Mouse (Mus musculus) right cerebral cortex, adult 18-20 months (tissue): ENCODE measurements at regions not wholly inside any gene's neighbourhood (a gene's known extent, or its start where the extent isn't known, plus 50 kb on each side); places are given as distances from the start of the nearest gene placed in this dataset.

ENCODE experiments used
- DNase-seq: peaks from one replicate; pipeline ENCODE4 v3.0.0; 2022; ENCODE audit warnings: mixed read lengths

- DNase-seq, result no peak
These were observed 79.0 kb downstream of the Arl4c start for GRCm38 (mm10) chr1:88623040-88623439.

GRCm38 (mm10) chr1:88622356-88622755 is 79.7 kb downstream of the Arl4c start:
- no peak for DNase-seq

GRCm38 (mm10) chr1:88621214-88621613 is 80.8 kb downstream of the Arl4c start:
- DNase-seq, result no peak

GRCm38 (mm10) chr1:88613007-88613406 is 89.0 kb downstream of the Arl4c start:
- DNase-seq, result no peak

GRCm38 (mm10) chr1:88611241-88611640 is 90.8 kb downstream of the Arl4c start:
- DNase-seq, result no peak

- DNase-seq, result no peak
These were observed 91.2 kb downstream of the Arl4c start for GRCm38 (mm10) chr1:88610810-88611209.

GRCm38 (mm10) chr1:88608826-88609225 is 93.2 kb downstream of the Arl4c start:
- DNase-seq, result no peak

GRCm38 (mm10) chr1:88608236-88608635 is 93.8 kb downstream of the Arl4c start:
- no peak for DNase-seq

GRCm38 (mm10) chr1:88605616-88606190 is 95.8 kb upstream of the Glrp1 start:
- no peak for DNase-seq

GRCm38 (mm10) chr1:88602241-88602640 is 92.4 kb upstream of the Glrp1 start:
- no peak for DNase-seq

GRCm38 (mm10) chr1:88601801-88602200 is 91.9 kb upstream of the Glrp1 start:
- DNase-seq, result no peak

- DNase-seq, result no peak
These were observed 90.3 kb upstream of the Glrp1 start for GRCm38 (mm10) chr1:88600145-88600544.

- no peak for DNase-seq
These were observed 84.8 kb upstream of the Glrp1 start for GRCm38 (mm10) chr1:88594484-88595254.

GRCm38 (mm10) chr1:88592036-88592435 is 82.2 kb upstream of the Glrp1 start:
- DNase-seq, result peak; percentile 21

- DNase-seq, result no peak
These were observed 81.0 kb upstream of the Glrp1 start for GRCm38 (mm10) chr1:88590802-88591380.

GRCm38 (mm10) chr1:88588747-88589146 is 78.9 kb upstream of the Glrp1 start:
- no peak for DNase-seq

GRCm38 (mm10) chr1:88586823-88587820 is 77.3 kb upstream of the Glrp1 start:
- DNase-seq, result no peak

- DNase-seq, result no peak
These were observed 76.3 kb upstream of the Glrp1 start for GRCm38 (mm10) chr1:88586128-88586527.

- DNase-seq, result no peak
These were observed 74.7 kb upstream of the Glrp1 start for GRCm38 (mm10) chr1:88584515-88585033.

GRCm38 (mm10) chr1:88578231-88578620 is 68.4 kb upstream of the Glrp1 start:
- DNase-seq, result no peak

GRCm38 (mm10) chr1:88577498-88578230 is 67.8 kb upstream of the Glrp1 start:
- no peak for DNase-seq
